Mouse (Mus musculus) heart, postnatal 0 days (tissue): ENCODE data around the gene 1600014C23Rik.

Source experiments
- CTCF ChIP-seq: IDR thresholded peaks from 2 replicates; pipeline ENCODE4 v1.5.1; 2016; ENCODE audit warnings: antibody characterized with exemption, control low read depth, low read depth
- EP300 ChIP-seq: IDR thresholded peaks from 2 replicates; pipeline ENCODE4 v1.6.1; 2016; ENCODE audit warnings: antibody characterized with exemption, low read depth

- no peak for TF ChIP-seq EP300
- TF ChIP-seq CTCF: 0 out of 2 replicates have a peak, but pooled peaks have one; percentile 1
Measured at GRCm38 (mm10) chr17:45686093-45686619, 47.5 kb downstream of the 1600014C23Rik start, which contains the start of gene Mrpl14.
